In genomic region chr13:70641381-70641780, GRCm38 (mm10) we compare ENCODE assay signal across 20 mouse cellular contexts. TPM values are rescaled to one million over a fixed set of nuclear protein-coding genes. Genes with fewer than 3 reads are reported as not detected.
DNase-seq lines count a peak whose midpoint lies in the region; ATAC-seq and TF ChIP-seq lines count a peak whose summit lies in the region.
"Had no signal": no experiment of that assay in that cellular context is flagged by ENCODE, and none has a peak within 500 bp of the region (broad histone marks: within the 10 kb centered on the region; RNA-seq: fewer than 3 reads in every experiment).

No protein-coding gene starts in this region.

- TF ChIP-seq CTCF in lung, adult 2 months (IDR thresholded peaks at IDR 0.05; ENCODE audit: insufficient read depth, low read length): no peak

- peak overlapping the region; percentile 2 for H3K4me2 ChIP-seq in myocyte (ENCODE audit: low read depth)
- H3K4me2 ChIP-seq: embryonic facial prominence, embryonic 13.5 days; hindbrain, embryonic 13.5 days; limb, embryonic 13.5 days; lung, embryonic 15.5 days; midbrain, embryonic 11.5 days; stomach, embryonic 15.5 days had no signal

- peaks cover 9% of the 10 kb centered on the region for H3K79me2 ChIP-seq in myocyte (ENCODE audit: control insufficient read depth, insufficient read depth)

- peak; percentile 58 to 78 for DNase-seq in lung, adult 18-20 months
- DNase-seq in lung, adult 2 months: no peak
- peak; percentile 45 for DNase-seq in lung, postnatal 10 days
- DNase-seq in cerebellum, adult 8-10 months: no peak
- no peak for DNase-seq in T-cell, adult 2 months (ENCODE audit: low spot score)
- DNase-seq in frontal cortex, postnatal 36 days (ENCODE audit: low spot score in 2 of 2): no peak
- DNase-seq: adrenal gland, adult 8-10 months; cerebellum, adult 9-10 months; spleen, adult 18-20 months had no signal

- H3ac ChIP-seq in myocyte (ENCODE audit: control insufficient read depth, insufficient read length): no peak overlapping the region

- H3K4me1 ChIP-seq in lung, adult 2 months (ENCODE audit: control insufficient read depth, insufficient read depth, low read length): peaks cover 7% of the 10 kb centered on the region

- WGBS in lung, adult 2 months: 47% methylated on average over 5 of the region's 5 CpGs

- ATAC-seq in common myeloid progenitor, adult 5-6 weeks (replicated peaks; ENCODE audit: low read depth, poor library complexity, severe bottlenecking): 0 out of 2 replicates have a peak, but pooled peaks have one; percentile 2
- ATAC-seq: CD4-positive, CD25-positive, alpha-beta regulatory T cell, adult 4 months had no signal

- H3K4me3 ChIP-seq in lung, adult 2 months (replicated peaks; ENCODE audit: extremely low read depth, low read depth, low read length): no peak overlapping the region
- no peak overlapping the region for H3K4me3 ChIP-seq in myocyte
- H3K4me3 ChIP-seq: embryonic facial prominence, embryonic 13.5 days; hindbrain, embryonic 13.5 days; left cerebral cortex, adult 2 months; limb, embryonic 13.5 days; lung, embryonic 15.5 days; stomach, embryonic 15.5 days had no signal

- TF ChIP-seq POLR2A in lung, adult 2 months (IDR thresholded peaks at IDR 0.05; ENCODE audit: borderline replicate concordance, extremely low read depth, low read depth, low read length): no peak
- no peak for TF ChIP-seq POLR2A in myocyte (IDR thresholded peaks at IDR 0.05; ENCODE audit: insufficient read length, low read depth)

- no peaks in the 10 kb centered on the region for H3K27me3 ChIP-seq in myocyte (ENCODE audit: control insufficient read depth, insufficient read depth, insufficient read length)
- H3K27me3 ChIP-seq: limb, embryonic 13.5 days; lung, embryonic 15.5 days; stomach, embryonic 15.5 days had no signal

- no peaks in the 10 kb centered on the region for H3K36me3 ChIP-seq in myocyte (ENCODE audit: control insufficient read depth, insufficient read depth)
- H3K36me3 ChIP-seq: embryonic facial prominence, embryonic 13.5 days; G1E; hindbrain, embryonic 13.5 days; limb, embryonic 13.5 days; lung, embryonic 15.5 days; stomach, embryonic 15.5 days had no signal

TF ChIP-seq in myocyte, 11 proteins besides CTCF, POLR2A, EP300 and RAD21:
- TF ChIP-seq POLR2AphosphoS2 (IDR thresholded peaks at IDR 0.05; ENCODE audit: insufficient read length, low read depth) (no peak), REST (IDR thresholded peaks at IDR 0.05; ENCODE audit: insufficient read depth, insufficient read length) (no peak), TCF3 (IDR thresholded peaks at IDR 0.05; ENCODE audit: insufficient read length, low read depth) (no peak), E2F4 (IDR thresholded peaks at IDR 0.05; ENCODE audit: insufficient read depth) (no peak), MYOD1 (IDR thresholded peaks at IDR 0.05; ENCODE audit: control insufficient read depth in 1 of 3, insufficient read length in 2 of 3, low read depth in 2 of 3) (no peak), MAX (IDR thresholded peaks at IDR 0.05; ENCODE audit: low read depth) (no peak), MYOG (IDR thresholded peaks at IDR 0.05; ENCODE audit: control insufficient read depth in 1 of 3, insufficient read depth in 1 of 3, insufficient read length in 2 of 3, low read depth in 2 of 3) (no peak), SRF (IDR thresholded peaks at IDR 0.05; ENCODE audit: control insufficient read depth, insufficient read length, low read depth) (no peak), CEBPB (IDR thresholded peaks at IDR 0.05; ENCODE audit: insufficient read depth, poor library complexity, severe bottlenecking) (no peak), USF1 (IDR thresholded peaks at IDR 0.05; ENCODE audit: low read depth) (no peak), TCF12 (IDR thresholded peaks at IDR 0.05; ENCODE audit: insufficient read depth, poor library complexity, severe bottlenecking) (no peak)

RNA-seq across cellular contexts. Expression of gene Ice1, which starts 3.9 kb away (rescaled TPM):
- 20.0 and 25.6 TPM in 2 replicates for polyA plus RNA-seq in lung, adult 2 months (2012; rRNA removed)
- 32.3 and 36.6 TPM in 2 replicates for total RNA-seq in common myeloid progenitor, adult 5-6 weeks (2017)
- polyA plus RNA-seq in myocyte (2012; fragmentation: generic; extraction: Trizol): 15.9 TPM

Comparison
In these comparisons a context has a peak if more than half of its experiments do, and no peak if none do; other contexts are left out.
1. DNase-seq: peak in lung, adult 18-20 months (2 of 2) and lung, postnatal 10 days (single experiment); none in lung, adult 2 months (single experiment), cerebellum, adult 8-10 months (single experiment), T-cell, adult 2 months (single experiment) and frontal cortex, postnatal 36 days (0 of 2).